Mouse (Mus musculus) urinary bladder, postnatal 14 days (tissue): ENCODE results near the gene Zfp790.

Experiments
- DNase-seq: peaks from one replicate; pipeline ENCODE4 v3.0.0; 2021; ENCODE audit warnings: low spot score

Gene Zfp790

DNA sequence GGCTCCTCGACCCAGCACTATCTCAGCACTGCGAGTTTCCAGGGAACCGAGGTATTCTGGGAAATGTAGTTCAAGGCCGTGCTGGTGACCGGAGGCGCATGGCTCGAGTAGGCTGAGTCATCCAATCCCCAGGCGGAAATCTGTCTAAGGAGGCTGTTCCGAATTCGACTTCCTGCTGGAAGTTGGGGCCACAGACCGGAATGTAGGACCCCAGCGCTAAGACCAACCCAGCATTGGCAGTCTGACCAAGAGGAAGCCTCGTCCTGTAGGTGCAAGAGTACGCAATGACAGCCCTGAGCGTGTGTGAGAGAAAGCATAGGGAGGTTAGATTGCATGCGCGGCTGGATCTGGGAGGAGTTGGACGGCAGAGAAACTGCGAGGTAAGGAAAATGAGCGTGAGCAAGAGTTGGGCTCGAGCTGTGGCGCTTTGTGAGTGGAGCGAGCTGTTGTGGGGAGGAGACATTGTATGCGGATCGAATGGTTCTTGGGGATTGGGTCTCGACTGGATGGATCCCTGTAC lies at the start of gene Zfp790:
TSS of gene Zfp790 (plus strand) at position 205 of the 520 bp plus-strand sequence.
- DNase-seq, result peak; percentile 88

DNA sequence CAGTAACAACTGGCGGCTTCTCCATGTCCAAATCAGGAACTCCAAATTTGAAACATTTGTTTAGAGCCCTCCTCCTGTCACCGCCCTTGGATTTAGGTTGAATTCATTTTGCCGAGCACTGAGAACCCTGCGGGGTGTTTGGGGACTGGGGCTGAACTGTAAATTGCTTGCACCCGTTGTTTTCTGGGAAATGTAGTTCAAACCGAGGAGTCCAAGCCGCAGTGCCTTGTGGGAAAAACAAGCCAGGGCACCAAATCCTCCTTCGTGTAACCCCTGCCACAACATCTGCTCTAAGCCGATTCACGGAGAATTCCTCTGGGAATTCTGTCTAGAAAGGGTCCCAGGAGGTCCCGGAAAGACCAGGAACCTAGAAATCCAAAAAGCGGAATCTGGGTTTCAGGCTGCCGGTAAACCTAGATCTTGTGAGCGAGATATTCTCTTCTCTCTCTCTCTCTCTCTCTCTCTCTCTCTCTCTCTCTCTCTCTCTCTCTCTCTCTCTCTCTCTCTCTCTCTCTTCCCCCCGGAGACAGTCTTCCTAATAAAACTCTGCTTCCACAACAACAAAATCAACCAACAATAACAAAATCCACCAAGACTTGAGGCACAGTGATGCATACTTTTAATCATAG lies 48.7 kb upstream of the Zfp790 start:
- peak; percentile 77 for DNase-seq

DNA sequence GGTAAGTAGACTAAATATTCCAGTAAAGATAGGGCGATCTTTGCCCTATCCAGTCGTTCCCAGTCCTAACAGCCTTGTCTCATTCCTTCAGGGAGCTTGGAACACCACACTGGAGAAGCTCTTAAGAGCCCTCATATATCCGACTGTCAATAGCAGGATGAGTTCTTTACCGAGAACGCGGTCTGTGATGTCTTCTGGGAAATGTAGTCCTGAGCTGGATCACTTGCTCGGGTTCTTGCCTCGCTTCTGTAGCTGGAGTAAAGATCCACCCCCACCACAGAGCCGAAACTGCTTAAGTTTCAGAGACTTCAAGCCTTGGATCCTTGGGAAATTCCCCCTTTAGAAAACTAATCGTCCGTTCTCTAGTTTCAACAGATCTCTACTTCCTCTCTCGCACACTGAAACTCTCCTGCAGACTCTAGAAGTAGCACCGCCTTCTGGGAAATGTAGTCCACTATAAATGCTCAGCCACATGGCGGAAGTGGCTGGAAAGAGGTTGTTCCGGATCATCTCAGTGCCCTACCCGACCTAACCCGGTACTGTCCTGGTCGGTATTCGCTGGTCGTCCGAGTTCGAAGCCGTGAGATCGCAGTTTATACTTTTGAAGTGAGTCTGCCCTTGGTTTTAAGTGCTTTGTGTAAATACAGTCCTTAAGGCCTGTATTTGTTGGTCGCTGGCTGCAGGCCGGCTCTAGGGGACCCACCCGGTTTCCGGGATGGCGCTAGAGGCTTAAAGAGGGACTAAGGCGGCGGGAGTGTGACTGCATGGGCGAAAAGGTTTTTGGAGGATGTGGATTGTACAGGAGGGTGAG lies 47.6 kb upstream of the Zfp790 start, which contains the start of gene Zfp84:
TSS of gene Zfp84 (plus strand) at position 463 of the 811 bp plus-strand sequence.
- DNase-seq, result peak; percentile 85

DNA sequence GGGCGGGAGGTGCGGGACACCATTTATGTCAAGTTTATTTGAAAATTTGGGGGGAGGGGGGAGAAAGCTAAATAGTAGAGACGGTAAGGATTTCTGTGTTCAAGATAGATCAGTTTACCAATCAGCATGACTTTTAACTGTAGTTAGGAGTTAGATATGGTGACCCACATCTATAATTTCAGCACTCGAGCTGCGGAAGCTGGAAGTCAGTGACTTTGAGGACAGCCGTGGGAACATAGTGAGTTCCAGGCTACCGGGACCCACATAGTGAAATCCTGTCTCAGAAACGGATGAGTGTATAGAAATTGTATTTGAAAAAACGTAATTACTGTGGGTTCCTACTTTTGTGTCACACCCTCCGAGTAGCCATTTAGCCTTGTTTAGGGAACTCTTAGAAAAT lies 46.9 kb upstream of the Zfp790 start:
- no peak for DNase-seq

DNA sequence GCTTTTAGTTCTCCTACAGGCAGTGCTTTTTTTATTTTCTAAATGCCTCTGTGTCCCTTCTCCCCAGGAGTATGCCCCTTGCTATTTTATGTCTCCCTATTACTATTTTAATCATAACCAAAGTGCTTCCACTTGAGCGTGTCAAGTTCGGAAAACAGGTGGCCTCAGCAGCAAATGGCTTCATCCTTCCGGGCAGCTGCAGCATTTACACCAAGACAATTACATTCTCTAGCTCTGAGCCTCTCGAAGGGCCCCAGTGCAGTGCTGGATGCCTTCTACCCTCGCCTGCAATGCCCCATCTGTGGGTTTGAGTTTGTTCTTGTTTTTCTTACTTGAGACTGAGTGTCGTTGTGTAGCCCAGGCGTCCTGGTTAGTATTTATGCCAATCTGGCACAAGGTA lies 42.4 kb upstream of the Zfp790 start:
- no peak for DNase-seq

DNA sequence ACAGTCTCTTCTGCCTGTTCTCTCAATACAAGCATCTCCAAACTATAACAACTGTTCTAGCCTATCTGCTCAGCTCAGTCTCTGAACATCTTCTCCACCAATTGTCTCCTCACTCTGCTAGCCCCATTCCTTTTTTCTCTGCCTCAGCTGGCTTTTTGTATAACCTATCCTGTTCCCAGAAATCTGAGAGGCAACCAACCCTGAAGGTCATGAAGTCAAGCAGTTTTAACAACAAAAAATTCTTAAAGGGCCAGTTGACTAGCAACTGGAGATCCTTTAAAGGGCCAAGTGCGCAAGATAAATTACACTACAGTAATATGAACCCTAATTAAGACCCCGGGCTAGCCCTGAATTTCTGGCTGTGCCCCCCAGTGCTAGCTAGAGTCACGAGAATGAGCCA lies 41.5 kb upstream of the Zfp790 start:
- no peak for DNase-seq

DNA sequence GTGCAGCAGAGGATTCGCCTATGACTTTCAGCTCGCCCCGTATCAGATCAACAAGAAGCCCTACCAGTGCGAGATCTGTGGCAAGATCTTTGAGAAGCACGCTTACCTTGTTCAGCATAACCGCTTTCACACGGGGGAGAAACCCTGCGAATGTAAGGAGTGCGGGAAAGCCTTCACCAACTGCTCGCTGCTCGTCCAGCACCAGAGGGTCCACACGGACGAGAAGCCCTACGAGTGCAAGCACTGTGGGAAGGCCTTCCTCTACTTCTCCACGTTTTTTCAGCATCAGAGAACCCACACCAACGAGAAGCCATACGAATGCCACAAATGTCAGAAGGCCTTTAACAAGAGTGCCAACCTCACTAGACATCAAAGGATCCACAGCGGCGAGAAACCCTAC lies 39.3 kb upstream of the Zfp790 start:
- no peak for DNase-seq

DNA sequence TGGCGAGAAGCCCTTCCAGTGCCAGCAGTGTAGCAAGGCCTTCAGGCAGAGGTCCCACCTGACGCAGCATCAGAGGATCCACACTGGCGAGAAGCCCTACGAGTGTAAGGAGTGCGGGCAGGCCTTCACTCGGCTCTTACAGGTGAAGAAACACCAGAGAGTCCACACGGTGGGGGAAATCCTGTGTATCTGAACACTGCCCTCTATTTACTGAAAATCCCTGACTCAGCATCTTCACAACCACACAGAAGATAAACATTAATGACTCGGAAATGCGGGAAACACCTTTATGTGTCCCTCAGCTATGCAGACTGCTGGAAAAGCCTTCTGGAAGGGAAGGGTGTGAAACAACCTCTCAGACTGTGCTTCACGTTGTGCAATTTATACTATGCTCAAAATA lies 38.5 kb upstream of the Zfp790 start:
- no peak for DNase-seq

DNA sequence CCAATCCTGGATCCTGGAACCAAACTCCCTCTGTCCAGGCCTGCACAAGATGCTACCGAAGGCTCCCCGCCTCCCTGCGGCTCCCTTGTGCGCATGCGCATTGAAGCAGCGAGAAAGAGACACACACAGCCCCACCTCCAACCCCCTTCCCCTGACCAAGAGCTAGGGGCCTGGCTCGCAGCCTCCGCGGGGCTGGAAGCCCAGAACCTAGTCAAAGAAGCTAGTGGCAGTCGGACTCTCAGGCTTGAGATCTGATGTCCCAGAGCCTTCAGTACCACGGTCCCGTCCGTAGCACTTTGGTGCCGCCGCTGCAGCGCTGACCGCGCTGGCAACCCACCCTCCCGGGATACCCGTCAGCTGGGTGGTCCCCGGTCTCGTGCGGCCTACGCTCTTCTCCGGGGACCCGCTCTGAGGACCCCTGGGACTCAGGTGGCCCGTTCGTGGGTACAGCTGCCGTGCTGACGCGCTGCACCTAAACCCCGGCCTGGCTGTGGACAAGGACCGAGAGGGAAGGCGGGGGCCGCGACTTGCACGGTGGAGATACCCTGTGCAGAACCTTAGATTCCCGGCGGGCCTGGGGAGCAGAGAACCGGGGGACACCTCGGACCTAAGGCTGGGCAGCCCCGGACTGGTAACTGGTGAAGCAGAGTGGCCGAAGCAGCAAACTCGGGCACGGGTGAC lies 31.9 kb upstream of the Zfp790 start, which contains the start of gene Zfp30:
TSS of gene Zfp30 (plus strand) at position 128 of the 681 bp plus-strand sequence.
- peak; percentile 82 for DNase-seq

DNA sequence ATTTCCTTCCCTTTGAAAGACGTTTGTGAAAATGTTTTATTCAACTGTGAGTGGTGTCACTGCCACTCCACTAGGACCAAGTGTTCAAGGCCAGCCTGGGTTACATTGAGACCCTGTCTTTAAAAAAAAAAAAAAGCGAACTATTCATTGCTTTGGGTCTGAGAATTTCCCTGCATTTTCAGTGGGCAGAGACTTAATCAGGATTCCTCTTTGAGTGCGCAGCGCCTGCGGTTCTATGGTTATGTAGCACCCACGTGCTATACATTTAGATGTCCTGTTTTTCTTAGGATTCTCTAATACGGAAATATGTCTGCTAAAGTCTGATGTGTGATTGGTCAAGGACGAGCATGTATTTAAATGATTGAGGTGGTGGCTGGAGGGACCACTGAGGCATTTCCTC lies 30.9 kb upstream of the Zfp790 start:
- no peak for DNase-seq

DNA sequence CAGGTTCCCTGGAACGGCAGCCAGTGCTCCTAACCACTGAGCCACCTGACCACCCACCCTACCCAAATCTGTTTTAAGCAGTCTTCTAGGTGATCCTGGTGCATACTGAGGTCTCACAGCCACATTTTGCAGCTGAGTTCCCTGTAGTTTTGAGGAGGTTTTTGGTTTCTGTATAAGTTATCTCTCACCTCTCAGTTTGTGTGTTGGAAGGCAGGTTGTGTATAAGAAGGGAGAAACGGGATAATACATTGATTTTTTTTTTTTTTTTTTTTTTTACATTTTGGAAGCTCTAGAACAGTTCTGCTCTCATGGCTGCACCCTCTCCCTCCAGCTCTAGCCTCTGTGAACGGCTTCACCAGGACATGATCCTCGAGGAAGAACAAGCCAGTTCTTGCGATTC lies 30.0 kb upstream of the Zfp790 start:
- DNase-seq, result no peak

DNA sequence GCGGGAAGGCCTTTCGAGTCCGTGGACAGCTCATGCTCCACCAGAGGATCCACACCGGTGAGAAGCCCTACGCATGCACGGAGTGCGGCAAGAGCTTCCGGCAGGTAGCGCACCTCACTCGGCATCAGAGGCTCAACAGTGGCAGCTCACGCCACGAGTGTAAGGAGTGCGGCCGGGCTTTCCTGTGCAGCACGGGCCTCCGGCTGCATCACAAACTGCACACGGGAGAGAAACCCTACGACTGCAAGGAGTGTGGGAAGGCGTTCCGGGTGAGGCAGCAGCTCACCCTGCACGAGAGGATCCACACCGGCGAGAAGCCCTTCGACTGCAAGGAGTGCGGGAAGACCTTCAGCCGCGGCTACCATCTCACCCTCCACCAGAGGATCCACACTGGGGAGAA lies 23.0 kb upstream of the Zfp790 start:
- no peak for DNase-seq

DNA sequence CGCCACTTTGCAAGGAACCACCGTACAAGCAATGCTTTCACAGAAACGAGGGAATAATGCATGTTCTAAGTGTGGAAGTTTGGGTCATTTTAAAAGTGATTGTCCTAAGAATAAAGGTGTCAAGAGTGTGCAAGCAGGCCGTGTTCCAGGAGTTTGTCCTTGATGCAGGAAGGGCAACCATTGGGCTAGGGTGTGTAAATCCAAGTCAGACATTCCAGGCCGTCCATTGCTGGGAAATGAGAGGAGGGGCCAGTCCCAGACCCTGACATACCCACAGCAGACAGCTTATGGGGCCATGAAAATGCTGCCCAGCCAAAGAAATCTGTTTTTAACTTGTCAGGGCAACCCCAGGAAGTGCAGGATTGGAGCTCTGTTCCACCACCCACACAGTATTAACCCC lies 8.9 kb upstream of the Zfp790 start:
- no peak for DNase-seq

DNA sequence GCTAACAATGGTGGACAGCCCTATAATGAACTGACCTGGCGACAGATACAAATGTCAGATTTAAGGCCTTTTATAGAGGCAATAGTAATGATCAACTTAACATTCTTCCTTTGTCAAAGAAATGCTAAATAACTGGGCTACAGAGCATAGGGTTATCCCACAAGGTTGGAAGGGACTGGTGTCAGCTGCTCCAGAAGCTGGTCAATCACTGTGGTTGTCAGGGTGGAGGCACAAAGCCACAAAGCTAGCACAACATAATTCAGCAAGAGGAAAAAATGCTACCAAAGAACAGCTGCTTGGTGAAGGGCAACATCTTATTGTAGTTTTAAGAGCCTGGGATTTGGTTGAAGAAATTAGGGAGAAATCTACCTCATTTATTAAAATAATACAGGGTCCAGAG lies 3.7 kb upstream of the Zfp790 start:
- DNase-seq, result no peak

DNA sequence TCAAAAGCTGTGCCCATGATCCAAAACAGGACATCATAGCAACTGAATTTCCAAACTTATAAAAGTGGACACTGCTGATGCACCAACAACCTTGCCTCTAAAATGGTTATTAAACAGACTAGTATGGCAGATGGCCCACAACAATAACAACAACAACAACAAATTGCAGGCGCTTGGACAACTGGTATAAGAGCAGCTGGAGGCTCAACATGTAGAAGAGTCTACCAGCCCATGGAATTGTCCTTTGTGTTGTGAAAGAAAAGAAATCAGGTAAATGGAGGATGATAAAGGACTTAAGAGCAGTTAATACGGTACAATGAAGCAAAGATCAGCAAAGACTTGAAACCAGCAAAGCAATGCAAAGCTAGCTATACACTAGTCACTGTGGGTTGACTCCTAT lies 1.5 kb upstream of the Zfp790 start:
- no peak for DNase-seq

DNA sequence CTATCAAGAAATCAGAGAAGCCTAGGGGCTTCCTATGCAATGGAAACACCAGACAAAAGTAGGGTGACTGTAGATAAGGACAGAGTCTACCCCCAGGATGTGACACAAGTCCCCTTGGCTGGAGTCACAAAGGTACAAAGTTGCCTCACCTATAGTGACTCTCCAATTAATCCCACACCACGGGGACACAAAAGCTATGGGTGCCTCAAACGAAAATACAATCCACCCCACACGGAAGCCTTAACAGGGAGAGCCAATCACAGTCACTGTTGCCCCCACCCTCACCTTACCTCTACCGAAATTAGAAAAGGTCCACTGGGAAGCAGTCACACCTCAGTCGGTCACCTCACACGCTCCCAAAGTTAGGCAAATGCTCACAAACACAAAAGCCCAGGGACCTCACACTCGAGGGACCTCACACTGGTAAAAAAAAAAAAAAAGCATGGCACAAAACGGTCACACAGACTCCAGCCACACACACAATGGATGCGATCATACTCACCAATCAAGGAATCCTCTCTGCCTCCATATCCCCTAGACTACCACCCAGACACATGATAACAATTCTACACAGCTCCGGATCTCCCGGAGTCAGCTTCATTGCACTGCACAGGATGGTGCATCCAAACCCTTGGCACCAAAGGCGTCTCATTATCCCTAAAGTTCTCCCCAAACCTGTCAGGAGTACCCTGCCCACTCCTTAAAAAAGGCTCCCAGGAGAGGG lies 691 bp upstream of the Zfp790 start:
- no peak for DNase-seq

DNA sequence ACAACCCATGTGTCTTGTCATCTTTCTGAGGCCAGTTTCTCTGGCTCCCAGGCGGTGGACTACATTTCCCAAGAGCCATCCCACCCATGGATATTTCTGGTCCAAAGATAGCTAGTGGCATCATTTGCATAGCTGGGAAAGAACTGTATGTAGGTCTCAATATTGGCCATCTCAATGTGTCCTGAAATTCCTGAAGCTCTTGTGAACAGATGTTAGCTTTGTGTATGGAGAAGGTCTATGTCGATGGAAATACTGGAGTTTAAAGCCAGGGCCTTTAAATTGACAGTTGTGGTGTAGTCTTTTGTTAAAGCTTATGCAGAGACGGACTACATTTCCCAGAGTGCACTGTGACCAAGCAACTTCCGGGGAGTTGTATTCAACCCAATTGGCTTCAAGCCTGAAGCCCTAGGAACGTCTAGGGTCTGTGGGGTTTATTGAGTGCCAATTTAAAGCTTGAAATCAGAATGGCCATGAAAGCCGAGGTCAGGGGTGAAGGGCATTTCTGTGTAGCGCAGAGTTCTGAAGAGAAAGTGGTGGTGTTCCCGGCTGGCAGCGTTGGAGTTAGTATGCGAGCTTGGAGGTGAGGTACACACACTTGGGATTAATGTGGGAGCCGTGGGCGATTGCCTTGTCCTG lies 2.8 kb downstream of the Zfp790 start:
- DNase-seq, result peak; percentile 75

DNA sequence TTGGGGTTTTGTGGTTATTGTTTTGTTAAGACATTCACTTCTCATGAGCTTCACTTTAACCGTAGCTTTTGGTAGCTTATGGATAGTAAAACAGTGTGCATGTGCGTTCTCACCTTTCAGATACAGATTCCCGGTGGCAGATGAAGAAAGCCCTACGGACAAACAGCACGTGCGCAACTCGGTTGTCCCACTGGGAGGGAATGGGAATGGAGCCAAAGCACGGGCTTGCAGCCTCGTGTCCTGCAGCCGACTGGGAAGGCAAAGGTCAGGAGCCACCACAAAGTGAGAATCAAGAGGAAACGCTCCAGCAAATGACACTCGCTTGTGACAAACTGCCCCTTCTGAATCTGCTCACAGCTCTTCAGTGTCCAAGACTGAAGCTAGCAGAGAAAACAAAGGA lies 12.1 kb downstream of the Zfp790 start:
- no peak for DNase-seq

DNA sequence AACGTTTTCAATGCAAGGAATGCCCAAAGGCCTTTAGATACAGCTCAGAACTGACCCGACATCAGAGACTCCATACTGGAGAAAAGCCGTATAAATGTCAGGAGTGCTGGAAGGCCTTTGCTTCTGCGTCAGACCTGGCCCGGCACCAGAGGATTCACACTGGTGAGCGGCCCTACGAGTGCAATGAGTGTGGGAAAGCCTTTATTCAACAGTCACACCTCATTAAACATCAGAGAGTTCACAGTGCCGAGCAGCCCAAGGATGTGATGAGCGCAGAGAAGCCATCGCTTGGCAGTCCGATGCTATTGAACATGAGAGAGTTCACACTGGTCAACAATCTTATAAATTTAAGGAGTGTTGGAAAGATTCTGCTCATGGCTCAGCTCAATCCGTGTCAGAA lies 13.9 kb downstream of the Zfp790 start:
- no peak for DNase-seq

DNA sequence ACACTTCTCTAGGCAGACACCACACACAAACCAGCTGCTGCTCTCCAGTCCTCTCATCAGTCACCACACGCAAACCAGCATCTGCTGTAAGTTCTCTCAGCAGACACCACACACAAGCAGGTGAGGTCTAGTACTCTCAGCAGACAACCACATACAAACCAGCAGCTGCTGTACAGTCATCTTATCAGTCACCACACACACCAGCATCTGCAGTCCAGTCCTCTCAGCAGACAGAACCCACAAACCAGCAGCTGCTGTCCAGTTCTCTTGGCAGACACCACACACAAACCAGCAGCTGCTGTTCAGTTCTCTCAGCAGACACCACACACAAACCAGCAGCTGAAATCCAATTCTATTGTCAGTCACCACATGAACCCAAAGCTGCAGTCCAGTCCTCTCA lies 20.9 kb downstream of the Zfp790 start:
- DNase-seq, result no peak

DNA sequence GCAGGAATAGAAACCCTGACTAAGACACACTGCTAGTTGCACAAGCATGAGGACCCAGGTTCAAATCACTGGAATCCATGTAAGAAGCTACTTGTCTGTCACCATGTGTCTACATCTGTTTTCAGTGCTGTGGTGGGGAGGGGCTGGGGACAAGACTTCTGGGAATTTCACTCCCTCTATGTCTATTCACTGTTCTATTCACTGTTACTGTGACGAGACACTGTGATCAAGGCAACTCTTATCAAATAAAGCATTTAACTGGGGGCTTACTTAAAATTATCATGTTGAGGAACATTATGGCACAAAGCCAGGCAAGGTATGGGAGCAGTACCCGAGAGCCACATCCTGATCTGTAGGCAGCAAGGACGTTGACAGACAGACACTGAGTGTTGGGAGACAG lies 23.3 kb downstream of the Zfp790 start:
- no peak for DNase-seq

DNA sequence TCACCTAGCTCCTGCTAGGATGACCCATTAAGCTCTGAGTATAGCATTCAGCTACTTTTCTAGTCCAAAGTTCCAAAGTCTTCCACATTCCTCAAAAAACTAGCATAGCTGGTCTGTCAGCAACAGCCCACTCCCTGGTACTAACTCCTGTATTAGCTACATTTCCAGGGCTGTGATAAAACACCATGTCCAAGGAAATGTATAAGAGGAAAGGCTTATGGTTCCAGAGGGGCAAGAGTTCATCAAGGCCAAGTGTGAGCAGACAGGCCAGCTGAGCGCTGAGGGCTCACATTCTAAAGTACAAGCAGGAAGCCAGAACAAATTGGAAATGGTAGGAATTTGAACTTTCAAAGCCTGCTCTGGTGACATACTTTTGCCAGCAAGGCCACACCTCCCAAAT lies 26.2 kb downstream of the Zfp790 start:
- DNase-seq, result no peak
